Mouse (Mus musculus): ENCODE measurements around the gene Haus2.

The Haus2 gene

DNA sequence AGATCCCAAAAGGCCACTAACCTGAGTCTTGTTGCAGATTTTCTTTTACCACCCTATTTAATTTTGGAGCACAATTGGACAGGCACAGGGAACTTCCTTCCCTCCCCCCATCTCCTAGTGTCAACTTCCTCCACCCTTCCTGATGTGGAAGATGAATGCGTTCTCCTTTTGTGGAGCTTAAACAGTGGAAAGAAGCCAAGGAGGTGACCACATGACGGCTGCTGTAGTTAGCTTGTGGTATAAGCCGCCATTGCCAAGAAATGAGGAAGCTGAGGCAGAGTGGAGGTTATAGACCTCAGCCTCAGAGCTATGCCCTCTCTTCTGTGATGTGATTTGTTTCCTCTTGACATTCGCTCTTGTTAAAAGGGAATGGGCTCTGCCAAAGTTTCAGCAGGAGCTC lies 22.8 kb downstream of the Haus2 start:
- no peaks in the 10 kb centered on the region for H3K36me3 ChIP-seq (ENCODE audit: control insufficient read depth, insufficient read depth, low read length, poor library complexity, severe bottlenecking)
- DNase-seq (ENCODE audit: low read depth, low spot score): peak; percentile 42
- no peaks in the 10 kb centered on the region for H3K27me3 ChIP-seq (ENCODE audit: control insufficient read depth, insufficient read depth, low read length, poor library complexity, severe bottlenecking)

DNA sequence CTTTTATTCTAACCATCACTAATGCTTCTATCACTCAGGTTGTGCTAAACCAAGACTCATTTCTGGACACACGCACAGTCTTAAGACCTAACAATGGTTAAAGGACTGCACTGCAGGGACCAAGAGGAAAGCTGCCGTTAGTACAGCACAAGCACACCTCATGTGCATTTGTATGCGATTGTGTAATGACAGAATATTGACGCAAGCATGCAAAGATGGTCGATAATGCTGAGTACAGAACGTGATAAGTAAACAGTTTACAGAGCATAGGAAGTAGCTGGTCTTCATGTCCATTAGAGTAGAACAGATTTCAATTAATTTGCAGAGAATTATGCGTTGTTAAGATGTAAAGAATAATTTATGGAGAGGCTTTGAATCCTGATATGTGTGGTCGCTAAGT lies 31.7 kb downstream of the Haus2 start:
- no peaks in the 10 kb centered on the region for H3K36me3 ChIP-seq (ENCODE audit: control insufficient read depth, insufficient read depth, low read length, poor library complexity, severe bottlenecking)
- DNase-seq (ENCODE audit: low read depth, low spot score): no peak

DNA sequence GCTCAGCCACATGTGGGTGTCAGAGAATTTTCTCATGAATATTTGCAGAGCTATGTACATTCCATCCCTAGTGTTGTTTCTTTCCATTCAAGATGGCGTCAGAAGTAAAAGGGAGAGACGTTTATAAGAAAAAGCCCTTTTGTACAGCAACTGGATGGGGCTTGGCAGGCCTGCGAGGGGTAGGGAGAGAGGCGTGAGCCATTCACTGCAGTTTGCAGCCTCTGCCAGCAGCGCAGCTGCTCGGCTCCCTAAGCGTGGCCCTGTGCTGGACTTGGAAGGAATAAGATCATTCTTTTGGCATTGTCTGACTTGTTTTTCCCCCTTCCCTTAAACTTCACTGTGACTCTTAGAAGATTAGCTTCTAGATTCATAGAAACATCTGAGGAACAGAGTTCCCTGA lies 34.7 kb downstream of the Haus2 start:
- H3K36me3 ChIP-seq (ENCODE audit: control insufficient read depth, insufficient read depth, low read length, poor library complexity, severe bottlenecking): no peaks in the 10 kb centered on the region
- no peak for DNase-seq (ENCODE audit: low read depth, low spot score)
- no peaks in the 10 kb centered on the region for H3K27me3 ChIP-seq (ENCODE audit: control insufficient read depth, insufficient read depth, low read length, poor library complexity, severe bottlenecking)

More for the DNA sequence above, 31.7 kb downstream of the Haus2 start:
- no peaks in the 10 kb centered on the region for H3K27me3 ChIP-seq (ENCODE audit: control insufficient read depth, insufficient read depth, low read length, poor library complexity, severe bottlenecking)

DNA sequence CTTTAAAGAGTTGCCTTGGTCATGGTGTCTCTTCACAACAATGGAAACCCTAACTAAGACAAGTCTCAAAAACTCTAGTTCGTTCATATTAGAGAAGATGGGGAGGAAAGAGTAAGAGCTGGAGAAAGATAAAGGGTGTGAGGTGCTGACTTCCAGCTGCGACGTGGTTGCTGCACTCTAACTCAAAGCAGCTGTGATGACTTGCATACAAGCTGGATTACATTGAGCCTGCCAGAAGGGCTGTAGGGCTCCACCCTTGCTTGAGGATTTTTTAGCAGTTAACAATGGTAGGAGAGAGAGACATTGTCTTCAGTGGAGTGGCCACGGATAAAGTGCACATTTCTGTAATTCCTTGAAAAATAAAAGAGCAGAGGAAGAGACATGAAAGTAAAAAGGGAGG lies 37.6 kb downstream of the Haus2 start:
- Histone ChIP-seq H3K27me3 (ENCODE audit: control insufficient read depth, insufficient read depth, low read length, poor library complexity, severe bottlenecking) (no peaks in the 10 kb centered on the region), H3K36me3 (ENCODE audit: control insufficient read depth, insufficient read depth, low read length, poor library complexity, severe bottlenecking) (no peaks in the 10 kb centered on the region)
- no peak for DNase-seq (ENCODE audit: low read depth, low spot score)

DNA sequence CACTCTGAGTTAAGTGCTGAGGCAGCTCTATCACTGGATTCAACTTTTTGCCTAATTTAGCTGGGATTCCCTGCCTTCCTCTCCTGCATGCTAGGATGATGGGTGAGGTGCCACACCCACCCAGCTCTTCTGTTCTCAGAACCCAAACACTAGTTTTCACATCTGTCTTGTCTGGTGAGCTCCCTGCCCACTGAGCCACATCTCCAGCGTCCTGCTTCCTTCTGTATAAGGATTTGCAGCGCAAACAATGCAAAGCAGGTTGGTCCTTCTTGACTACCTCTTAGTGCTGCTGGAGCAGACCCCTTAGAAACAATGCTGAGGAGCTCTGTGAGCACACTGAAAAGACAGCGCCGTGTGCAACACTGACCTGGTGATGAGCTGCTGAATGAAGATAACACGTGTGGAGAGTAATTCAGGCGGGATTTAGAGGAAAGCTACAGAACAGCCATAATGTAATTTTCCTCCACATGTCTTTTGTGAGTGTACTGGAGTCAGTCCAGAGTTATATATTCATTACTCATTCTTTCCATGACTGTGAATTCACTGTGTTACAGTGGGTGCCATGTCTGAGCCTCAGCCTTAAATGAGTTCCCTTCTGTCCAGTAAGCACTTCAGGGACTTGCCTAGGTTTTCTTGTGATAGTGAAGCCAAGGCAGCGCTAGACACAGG lies 43.2 kb downstream of the Haus2 start:
- DNase-seq (ENCODE audit: low read depth, low spot score): no peak
- H3K27me3 ChIP-seq (ENCODE audit: control insufficient read depth, insufficient read depth, low read length, poor library complexity, severe bottlenecking): no peaks in the 10 kb centered on the region
- no peaks in the 10 kb centered on the region for H3K36me3 ChIP-seq (ENCODE audit: control insufficient read depth, insufficient read depth, low read length, poor library complexity, severe bottlenecking)

DNA sequence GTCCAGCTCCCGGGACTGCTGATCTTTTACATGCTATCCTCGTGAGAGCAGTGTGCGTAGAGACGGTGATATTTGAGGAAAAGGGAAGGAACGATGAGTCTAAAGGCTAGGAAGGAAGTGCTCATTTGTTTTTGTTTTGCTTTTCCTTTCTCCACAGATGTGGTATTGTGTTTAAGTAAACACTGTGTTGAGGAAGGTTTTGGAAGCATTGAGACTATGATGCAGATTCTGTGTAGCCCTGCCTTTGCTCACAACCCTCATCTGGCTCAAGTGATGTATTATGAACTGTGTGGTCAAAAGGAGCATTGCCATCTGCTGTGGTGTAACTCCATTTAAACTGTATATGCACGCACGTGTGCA lies 43.7 kb downstream of the Haus2 start:
- no peak for DNase-seq (ENCODE audit: low read depth, low spot score)
- H3K27me3 ChIP-seq (ENCODE audit: control insufficient read depth, insufficient read depth, low read length, poor library complexity, severe bottlenecking): no peaks in the 10 kb centered on the region

DNA sequence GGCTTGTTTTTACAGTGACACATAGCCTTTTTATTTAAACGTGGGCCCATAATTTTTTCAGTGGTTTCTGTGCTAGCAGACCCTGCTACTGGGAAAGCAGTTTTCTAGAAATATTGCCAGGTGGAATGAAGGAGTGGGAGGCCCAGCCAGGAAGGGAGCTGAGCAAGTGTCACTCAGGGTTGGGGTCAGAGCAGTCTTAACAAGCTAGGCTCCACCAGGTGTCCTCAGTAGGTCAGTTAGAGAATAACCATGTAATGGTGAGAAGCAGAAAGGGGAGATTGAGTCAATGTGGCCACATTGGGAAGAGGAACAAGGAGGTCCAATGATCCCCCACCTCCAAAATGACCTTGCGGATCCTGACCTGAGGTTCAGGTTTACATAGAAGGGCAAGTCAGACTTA lies 45.5 kb downstream of the Haus2 start:
- Histone ChIP-seq H3K27me3 (ENCODE audit: control insufficient read depth, insufficient read depth, low read length, poor library complexity, severe bottlenecking) (no peaks in the 10 kb centered on the region), H3K36me3 (ENCODE audit: control insufficient read depth, insufficient read depth, low read length, poor library complexity, severe bottlenecking) (no peaks in the 10 kb centered on the region)
- DNase-seq (ENCODE audit: low read depth, low spot score): no peak

More for the DNA sequence above, 43.7 kb downstream of the Haus2 start:
- H3K36me3 ChIP-seq (ENCODE audit: control insufficient read depth, insufficient read depth, low read length, poor library complexity, severe bottlenecking): no peaks in the 10 kb centered on the region

DNA sequence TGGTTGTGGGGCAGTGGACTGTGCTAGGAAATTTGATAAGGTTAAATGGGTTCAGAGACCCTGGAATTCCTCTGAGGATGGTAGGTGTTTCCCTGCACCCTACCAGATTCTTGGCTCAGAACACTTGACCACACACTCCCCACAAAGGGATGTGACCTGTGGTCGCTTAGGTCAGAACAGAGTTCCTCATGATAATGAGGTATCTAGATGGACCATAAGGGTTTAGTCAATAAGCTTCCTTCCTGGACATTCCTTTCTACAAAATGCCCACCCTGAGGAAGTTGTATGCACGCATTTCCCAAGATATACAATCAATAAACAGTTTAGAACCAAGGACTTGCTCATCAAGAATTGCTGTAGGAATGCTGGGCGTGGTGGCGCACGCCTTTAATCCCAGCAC lies 46.7 kb downstream of the Haus2 start:
- DNase-seq (ENCODE audit: low read depth, low spot score): no peak
- Histone ChIP-seq H3K36me3 (ENCODE audit: control insufficient read depth, insufficient read depth, low read length, poor library complexity, severe bottlenecking) (no peaks in the 10 kb centered on the region), H3K27me3 (ENCODE audit: control insufficient read depth, insufficient read depth, low read length, poor library complexity, severe bottlenecking) (no peaks in the 10 kb centered on the region)

DNA sequence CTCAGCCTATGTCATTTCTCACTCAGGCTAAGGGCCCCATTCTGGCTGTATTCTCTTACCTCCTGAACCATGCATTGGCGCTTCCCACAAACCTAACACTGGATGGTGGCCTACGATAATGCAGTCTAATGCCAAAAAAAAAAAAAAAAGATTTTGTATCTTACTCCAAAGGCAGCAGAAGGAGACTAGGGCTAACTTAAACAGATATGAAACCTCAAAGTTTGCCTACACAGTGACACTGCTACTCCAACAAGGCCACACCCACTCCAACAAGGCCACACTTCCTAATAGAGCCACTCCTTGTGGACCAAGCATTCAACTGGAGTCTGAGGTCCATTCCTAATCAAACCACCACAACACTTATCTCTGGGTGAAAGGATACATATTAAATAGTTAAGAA lies 47.5 kb downstream of the Haus2 start:
- DNase-seq (ENCODE audit: low read depth, low spot score): no peak

DNA sequence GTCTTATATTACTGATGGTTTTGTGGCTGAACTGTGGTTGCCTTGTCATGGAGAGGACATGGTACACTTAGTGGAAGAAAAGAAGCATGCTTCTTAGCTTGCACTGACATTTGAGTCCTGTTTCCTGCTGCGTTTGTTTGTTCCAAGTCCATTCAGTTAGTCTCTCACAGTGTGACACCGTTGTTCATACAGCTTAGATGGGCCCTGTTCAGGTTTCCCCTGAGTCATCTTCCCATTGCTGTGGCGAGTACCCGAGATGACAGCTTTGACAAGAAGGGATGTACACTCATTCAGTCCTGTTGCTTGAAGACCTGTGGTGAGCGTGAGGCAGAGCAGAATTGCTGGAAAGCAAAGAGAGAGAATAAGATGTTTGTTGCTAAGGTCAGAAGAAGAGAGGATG lies 49.3 kb downstream of the Haus2 start:
- Histone ChIP-seq H3K36me3 (ENCODE audit: control insufficient read depth, insufficient read depth, low read length, poor library complexity, severe bottlenecking) (no peaks in the 10 kb centered on the region), H3K27me3 (ENCODE audit: control insufficient read depth, insufficient read depth, low read length, poor library complexity, severe bottlenecking) (no peaks in the 10 kb centered on the region)
- no peak for DNase-seq (ENCODE audit: low read depth, low spot score)

More for the DNA sequence above, 47.5 kb downstream of the Haus2 start:
- no peaks in the 10 kb centered on the region for H3K36me3 ChIP-seq (ENCODE audit: control insufficient read depth, insufficient read depth, low read length, poor library complexity, severe bottlenecking)
- H3K27me3 ChIP-seq (ENCODE audit: control insufficient read depth, insufficient read depth, low read length, poor library complexity, severe bottlenecking): no peaks in the 10 kb centered on the region

DNA sequence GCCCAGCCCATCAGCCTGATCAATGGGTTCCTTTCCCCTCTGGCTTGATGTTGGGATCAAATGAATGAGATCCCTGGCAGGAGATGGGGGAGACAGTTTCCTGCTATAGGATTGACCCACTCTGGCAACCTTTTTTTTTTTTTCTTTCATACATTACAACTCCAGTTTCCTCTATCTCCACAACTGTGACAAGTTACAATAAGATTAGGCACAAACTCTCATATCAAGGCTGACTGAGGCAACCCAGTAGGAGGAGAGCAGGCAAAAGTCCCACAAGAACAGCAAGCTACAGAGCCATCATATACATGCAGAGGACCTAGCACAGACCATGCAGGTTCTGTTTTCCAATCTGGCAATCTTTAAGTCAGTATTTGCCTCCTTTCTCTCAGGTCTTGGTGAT lies 50.1 kb downstream of the Haus2 start:
- H3K36me3 ChIP-seq (ENCODE audit: control insufficient read depth, insufficient read depth, low read length, poor library complexity, severe bottlenecking): no peaks in the 10 kb centered on the region
- H3K27me3 ChIP-seq (ENCODE audit: control insufficient read depth, insufficient read depth, low read length, poor library complexity, severe bottlenecking): no peaks in the 10 kb centered on the region
- no peak for DNase-seq (ENCODE audit: low read depth, low spot score)

DNA sequence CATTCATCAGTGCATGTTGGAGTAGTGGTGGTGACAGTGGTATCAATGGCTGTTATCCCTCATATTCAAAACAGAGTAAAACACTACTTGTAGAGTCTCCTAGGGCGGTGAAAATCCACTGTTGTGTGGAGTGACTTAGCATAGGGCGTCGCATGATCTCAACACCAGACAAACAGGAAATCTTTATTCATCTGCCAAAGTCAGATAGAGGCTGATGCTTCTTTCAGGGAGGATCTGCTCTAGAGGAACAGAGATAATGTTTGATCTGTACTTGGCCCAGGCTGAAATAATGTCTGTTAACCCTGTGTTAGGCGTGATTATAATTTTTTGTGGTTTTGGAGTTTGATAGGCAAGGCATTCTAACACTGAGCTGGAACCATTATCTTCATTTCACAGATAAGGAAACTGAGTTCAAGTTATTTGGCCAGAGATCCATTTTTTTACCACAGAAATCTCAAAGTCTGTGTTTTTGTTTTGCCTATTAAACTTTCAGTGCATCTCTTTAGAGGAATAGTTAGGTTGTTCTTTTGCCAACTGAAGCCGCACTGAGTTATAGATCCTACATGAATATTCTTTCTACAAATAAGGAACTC lies 51.4 kb downstream of the Haus2 start:
- Histone ChIP-seq H3K36me3 (ENCODE audit: control insufficient read depth, insufficient read depth, low read length, poor library complexity, severe bottlenecking) (no peaks in the 10 kb centered on the region), H3K27me3 (ENCODE audit: control insufficient read depth, insufficient read depth, low read length, poor library complexity, severe bottlenecking) (no peaks in the 10 kb centered on the region)
- no peak for DNase-seq (ENCODE audit: low read depth, low spot score)

DNA sequence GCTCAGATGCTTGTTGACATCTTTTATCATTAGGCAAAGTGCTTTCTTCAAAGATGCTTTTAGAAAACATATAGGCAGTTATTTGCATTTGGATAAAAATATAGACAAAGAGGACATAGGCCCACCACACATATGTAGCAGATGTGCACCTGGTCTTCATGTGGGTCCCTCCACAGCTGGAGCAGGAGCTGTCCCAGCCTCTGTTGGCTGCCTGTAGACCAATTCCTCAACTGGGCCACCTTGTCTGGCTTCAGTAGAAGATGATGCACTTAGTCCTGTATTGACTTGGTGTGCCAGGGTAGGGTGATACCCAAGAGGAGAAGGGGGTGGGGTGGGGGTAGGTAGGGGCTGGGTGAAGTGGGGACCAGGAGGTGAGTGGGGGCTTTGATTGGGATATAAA lies 53.6 kb downstream of the Haus2 start:
- no peak for DNase-seq (ENCODE audit: low read depth, low spot score)
- no peaks in the 10 kb centered on the region for H3K36me3 ChIP-seq (ENCODE audit: control insufficient read depth, insufficient read depth, low read length, poor library complexity, severe bottlenecking)
- no peaks in the 10 kb centered on the region for H3K27me3 ChIP-seq (ENCODE audit: control insufficient read depth, insufficient read depth, low read length, poor library complexity, severe bottlenecking)

DNA sequence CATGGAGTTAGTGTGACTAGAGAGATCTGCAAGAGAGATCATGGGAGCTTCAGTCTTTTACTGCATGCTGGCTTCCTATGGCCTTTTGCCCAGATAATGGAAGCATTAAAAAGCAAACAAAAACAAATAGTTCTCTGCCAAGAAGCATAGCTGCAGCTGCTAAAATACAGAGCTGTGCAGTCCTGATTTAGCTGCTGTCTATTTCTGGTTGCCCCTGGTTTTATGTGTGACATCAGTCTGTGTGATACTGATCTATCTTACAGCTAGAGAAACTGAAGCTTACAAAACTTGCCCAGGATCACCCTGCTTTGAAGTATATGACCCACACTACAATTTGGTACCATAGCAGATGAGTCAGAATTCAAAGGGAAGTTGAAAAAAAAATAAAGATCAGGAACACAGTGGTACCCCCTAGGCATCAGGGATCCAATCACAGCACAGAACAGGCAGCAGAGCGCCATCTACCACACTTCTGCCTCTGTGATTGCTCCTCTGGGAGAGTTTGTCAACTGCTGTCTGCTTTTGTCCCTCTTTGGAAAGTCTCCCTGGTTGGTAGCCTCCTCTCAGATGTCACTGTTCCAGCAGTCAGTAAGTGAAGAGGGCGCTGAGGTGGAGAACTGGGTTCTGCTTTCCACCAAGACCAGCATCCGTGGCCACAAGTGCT lies 54.4 kb downstream of the Haus2 start:
- no peak for DNase-seq (ENCODE audit: low read depth, low spot score)
- Histone ChIP-seq H3K36me3 (ENCODE audit: control insufficient read depth, insufficient read depth, low read length, poor library complexity, severe bottlenecking) (no peaks in the 10 kb centered on the region), H3K27me3 (ENCODE audit: control insufficient read depth, insufficient read depth, low read length, poor library complexity, severe bottlenecking) (no peaks in the 10 kb centered on the region)

DNA sequence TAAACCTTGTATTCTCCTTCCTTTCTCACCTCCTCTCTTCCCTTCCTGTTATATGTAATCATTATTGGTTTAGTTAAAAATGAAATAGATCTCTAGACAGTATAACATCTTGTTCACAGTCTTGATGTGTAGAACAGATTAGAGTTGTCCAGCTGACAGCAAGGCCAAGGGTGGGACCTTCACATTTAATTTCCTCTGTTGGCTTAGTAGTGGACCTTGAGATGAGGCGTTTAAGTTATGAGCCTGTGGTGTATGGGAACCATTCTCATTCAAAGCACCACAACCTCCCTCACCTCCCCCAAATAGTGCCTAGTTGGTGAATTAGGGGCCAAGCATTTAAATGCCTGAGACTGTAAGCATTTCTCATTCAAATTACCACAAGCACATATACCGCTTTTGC lies 58.3 kb downstream of the Haus2 start:
- no peak for DNase-seq (ENCODE audit: low read depth, low spot score)
- H3K27me3 ChIP-seq (ENCODE audit: control insufficient read depth, insufficient read depth, low read length, poor library complexity, severe bottlenecking): no peaks in the 10 kb centered on the region

More for the DNA sequence above, 58.3 kb downstream of the Haus2 start:
- H3K36me3 ChIP-seq (ENCODE audit: control insufficient read depth, insufficient read depth, low read length, poor library complexity, severe bottlenecking): no peaks in the 10 kb centered on the region
